Mouse (Mus musculus): ENCODE results near the gene Wdr19. TPM values are rescaled to one million over a fixed set of nuclear protein-coding genes. Genes with fewer than 3 reads are reported as not detected.

The Wdr19 gene
- polyA plus RNA-seq (2014; fragmentation: Illumina TruSeq; extraction: RNeasy Lipid Tissue Mini Kit (QIAGEN cat#74804); ENCODE audit: insufficient read depth, low read depth, low replicate concordance) = 6.4 TPM

GRCm38 (mm10) chr5:65199346-65200128 lies at the start of gene Wdr19:
Gene Wdr19, plus strand, starts transcription at chr5:65199696.

Other genes with a start within 250 kb of the Wdr19 start
- 1.1 TPM for gene Tlr6, start 239.6 kb upstream of the Wdr19 start, polyA plus RNA-seq (2014; fragmentation: Illumina TruSeq; extraction: RNeasy Lipid Tissue Mini Kit (QIAGEN cat#74804); ENCODE audit: insufficient read depth, low read depth, low replicate concordance)
- 15.2 TPM for gene Fam114a1, start 229.6 kb upstream of the Wdr19 start, polyA plus RNA-seq (2014; fragmentation: Illumina TruSeq; extraction: RNeasy Lipid Tissue Mini Kit (QIAGEN cat#74804); ENCODE audit: insufficient read depth, low read depth, low replicate concordance)
- gene Tmem156, start 107.6 kb upstream of the Wdr19 start, polyA plus RNA-seq (2014; fragmentation: Illumina TruSeq; extraction: RNeasy Lipid Tissue Mini Kit (QIAGEN cat#74804); ENCODE audit: insufficient read depth, low read depth, low replicate concordance) = 2.6 TPM
- gene Klhl5, start 92.2 kb upstream of the Wdr19 start, polyA plus RNA-seq (2014; fragmentation: Illumina TruSeq; extraction: RNeasy Lipid Tissue Mini Kit (QIAGEN cat#74804); ENCODE audit: insufficient read depth, low read depth, low replicate concordance) = 118 TPM
- 11.2 TPM for gene Rfc1, start 136.0 kb downstream of the Wdr19 start, polyA plus RNA-seq (2014; fragmentation: Illumina TruSeq; extraction: RNeasy Lipid Tissue Mini Kit (QIAGEN cat#74804); ENCODE audit: insufficient read depth, low read depth, low replicate concordance)
- 0.54 TPM for gene Klb, start 148.6 kb downstream of the Wdr19 start, polyA plus RNA-seq (2014; fragmentation: Illumina TruSeq; extraction: RNeasy Lipid Tissue Mini Kit (QIAGEN cat#74804); ENCODE audit: insufficient read depth, low read depth, low replicate concordance)
- gene Rpl9, start 191.7 kb downstream of the Wdr19 start, polyA plus RNA-seq (2014; fragmentation: Illumina TruSeq; extraction: RNeasy Lipid Tissue Mini Kit (QIAGEN cat#74804); ENCODE audit: insufficient read depth, low read depth, low replicate concordance) = 2,376 TPM
- gene Lias, start 191.8 kb downstream of the Wdr19 start, polyA plus RNA-seq (2014; fragmentation: Illumina TruSeq; extraction: RNeasy Lipid Tissue Mini Kit (QIAGEN cat#74804); ENCODE audit: insufficient read depth, low read depth, low replicate concordance) = 19.1 TPM
- gene Ugdh, start 236.3 kb downstream of the Wdr19 start, polyA plus RNA-seq (2014; fragmentation: Illumina TruSeq; extraction: RNeasy Lipid Tissue Mini Kit (QIAGEN cat#74804); ENCODE audit: insufficient read depth, low read depth, low replicate concordance) = 23.1 TPM

Measured in lung, adult 10 weeks (tissue).